In the genomic region with DNA sequence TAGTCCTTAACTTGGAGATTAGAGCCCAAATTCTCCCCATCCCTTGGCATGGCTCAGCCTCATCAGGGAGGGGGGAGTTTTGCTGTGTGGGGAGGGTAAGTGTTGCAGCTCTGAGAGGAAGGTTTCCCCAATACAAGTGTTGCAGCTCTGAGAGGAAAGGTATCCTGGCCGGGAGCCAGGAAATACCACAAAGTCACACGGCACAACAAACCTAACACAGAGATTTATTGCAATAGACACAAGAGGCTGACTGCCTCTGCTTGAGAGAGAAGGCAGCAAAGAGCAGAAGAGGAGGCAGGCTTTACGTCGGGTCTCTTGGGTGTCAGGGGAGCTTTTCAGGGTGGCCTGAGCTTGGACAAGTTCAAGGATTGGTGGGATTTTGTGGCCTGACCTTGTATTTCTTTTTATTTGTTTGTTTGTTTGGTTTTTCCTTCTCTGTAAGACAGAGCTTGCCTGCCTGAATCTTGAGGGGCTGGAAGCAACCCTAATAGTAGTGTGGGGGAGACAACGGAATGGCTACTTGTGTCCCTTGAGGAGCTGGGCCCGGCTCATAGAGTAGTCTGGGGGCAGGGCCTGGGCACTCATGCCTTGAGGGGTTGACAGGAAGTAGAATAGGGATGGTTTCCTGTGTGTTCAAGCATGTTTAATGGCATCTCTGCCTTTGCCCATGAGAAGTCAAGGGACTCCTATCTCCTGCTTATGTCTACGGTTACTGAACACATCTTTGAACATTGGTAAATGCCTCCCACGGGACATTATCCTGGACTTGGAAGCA, we compare ENCODE assay signal across 11 mouse cellular contexts.
A peak's percentile ranks its signal among the peaks of the same experiment; 100 is the strongest.
DNase-seq lines count a peak whose midpoint lies in the region; ATAC-seq lines count a peak whose summit lies in the region.
"Had no signal": no experiment of that assay in that cellular context is flagged by ENCODE, and none has a peak within 500 bp of the region (broad histone marks: within the 10 kb centered on the region; RNA-seq: fewer than 3 reads in every experiment).

No protein-coding gene starts in this region.

- peak; percentile 36 for DNase-seq in thymus, postnatal 0 days (ENCODE audit: low spot score)
- no peak for DNase-seq in thymus, postnatal 10 days (ENCODE audit: low spot score in 2 of 2)
- peak; percentile 52 to 58 for DNase-seq in kidney, postnatal 36 days
- no peak for DNase-seq in Muller cell, postnatal 12 days (ENCODE audit: inconsistent ontology term)
- DNase-seq in adrenal gland, adult 8-10 months: no peak
- no peak for DNase-seq in left cerebral cortex, adult 9 months (ENCODE audit: low spot score in 2 of 2)
- DNase-seq: adrenal gland, adult 2 months; gastrocnemius, postnatal 36 days; heart, postnatal 10 days; right cerebral cortex, adult 18-20 months had no signal

- ATAC-seq in inflammation-experienced regulatory T-cells, adult 6 months: peak; percentile 70

Comparison
In these comparisons a context has a peak if more than half of its experiments do, and no peak if none do; other contexts are left out.
1. DNase-seq: peak in thymus, postnatal 0 days (single experiment) and kidney, postnatal 36 days (2 of 2); none in thymus, postnatal 10 days (0 of 2), Muller cell, postnatal 12 days (single experiment), adrenal gland, adult 8-10 months (single experiment) and left cerebral cortex, adult 9 months (0 of 2).